ENCODE assay signal across 26 mouse cellular contexts in genomic region chr16:84514821-84515220, GRCm38 (mm10). TPM values are rescaled to one million over a fixed set of nuclear protein-coding genes. Genes with fewer than 3 reads are reported as not detected.
DNase-seq lines count a peak whose midpoint lies in the region; ATAC-seq lines count a peak whose summit lies in the region.
"Had no signal": no experiment of that assay in that cellular context is flagged by ENCODE, and none has a peak within 500 bp of the region (broad histone marks: within the 10 kb centered on the region; RNA-seq: fewer than 3 reads in every experiment).

A730009L09Rik (plus strand) TSS chr16:84515121.

- peaks cover 4% of the 10 kb centered on the region; the same call in 1 of the 2 replicates for H3K4me1 ChIP-seq in forebrain, embryonic 16.5 days (replicated peaks; ENCODE audit: control insufficient read depth, insufficient read depth, low read length)
- no peaks in the 10 kb centered on the region for H3K4me1 ChIP-seq in forebrain, embryonic 15.5 days
- H3K4me1 ChIP-seq in midbrain, embryonic 10.5 days = peaks cover 13% of the 10 kb centered on the region
- no peaks in the 10 kb centered on the region for H3K4me1 ChIP-seq in midbrain, embryonic 14.5 days (ENCODE audit: control insufficient read depth, insufficient read depth, low read length)
- H3K4me1 ChIP-seq: embryonic facial prominence, embryonic 10.5 days; heart, embryonic 15.5 days; hindbrain, embryonic 12.5 days; intestine, embryonic 15.5 days had no signal

- no peak for DNase-seq in midbrain, embryonic 10.5 days (ENCODE audit: low spot score)
- DNase-seq in midbrain, embryonic 14.5 days = peak; percentile 45
- peak; percentile 24 for DNase-seq in retina, embryonic 14.5 days (ENCODE audit: low spot score)
- DNase-seq in right cerebral cortex, postnatal 4 days = no peak
- DNase-seq in T-cell, adult 2 months (ENCODE audit: low spot score) = no peak
- DNase-seq: adrenal gland, postnatal 25 days; cerebellum, adult 2 months; cerebellum, postnatal 10 days; forebrain, postnatal 0 days; heart, adult 2 months had no signal

- no peaks in the 10 kb centered on the region for H3K27me3 ChIP-seq in forebrain, embryonic 16.5 days (replicated peaks; ENCODE audit: control insufficient read depth, insufficient read depth, low read length)
- no peaks in the 10 kb centered on the region for H3K27me3 ChIP-seq in forebrain, embryonic 15.5 days
- no peaks in the 10 kb centered on the region for H3K27me3 ChIP-seq in midbrain, embryonic 10.5 days (ENCODE audit: low read depth, poor library complexity, severe bottlenecking)
- H3K27me3 ChIP-seq in midbrain, embryonic 14.5 days (ENCODE audit: control insufficient read depth, insufficient read depth, low read length) = no peaks in the 10 kb centered on the region
- H3K27me3 ChIP-seq: heart, embryonic 15.5 days; hindbrain, embryonic 12.5 days; intestine, embryonic 15.5 days had no signal

- peak within 1 kb of the TSS; percentile 7; the same call in 1 of the 2 replicates for H3K4me2 ChIP-seq in forebrain, embryonic 16.5 days (ENCODE audit: low read length)
- H3K4me2 ChIP-seq in forebrain, embryonic 15.5 days (replicated peaks) = no peak within 1 kb of the TSS
- H3K4me2 ChIP-seq in midbrain, embryonic 14.5 days (ENCODE audit: low read length) = peak within 1 kb of the TSS; percentile 37
- H3K4me2 ChIP-seq: heart, embryonic 11.5 days; heart, embryonic 15.5 days; hindbrain, embryonic 12.5 days; intestine, embryonic 15.5 days had no signal

- H3K9me3 ChIP-seq in forebrain, embryonic 16.5 days (ENCODE audit: control insufficient read depth, low read length) = no peaks in the 10 kb centered on the region
- H3K9me3 ChIP-seq in forebrain, embryonic 15.5 days = no peaks in the 10 kb centered on the region
- H3K9me3 ChIP-seq in midbrain, embryonic 10.5 days (replicated peaks) = no peaks in the 10 kb centered on the region
- H3K9me3 ChIP-seq in midbrain, embryonic 14.5 days (ENCODE audit: control insufficient read depth, low read length) = no peaks in the 10 kb centered on the region; the same call in 1 of the 2 replicates
- H3K9me3 ChIP-seq: embryonic facial prominence, embryonic 10.5 days; heart, embryonic 15.5 days; hindbrain, embryonic 12.5 days; intestine, embryonic 15.5 days had no signal

- H3K27ac ChIP-seq in forebrain, embryonic 16.5 days (ENCODE audit: low read length) = no peak within 1 kb of the TSS
- H3K27ac ChIP-seq in forebrain, embryonic 15.5 days (replicated peaks) = no peak within 1 kb of the TSS
- H3K27ac ChIP-seq in midbrain, embryonic 10.5 days (replicated peaks) = no peak within 1 kb of the TSS
- no peak within 1 kb of the TSS for H3K27ac ChIP-seq in midbrain, embryonic 14.5 days (replicated peaks; ENCODE audit: low read depth, low read length)
- H3K27ac ChIP-seq: embryonic facial prominence, embryonic 10.5 days; heart, adult 2 months; heart, embryonic 15.5 days; hindbrain, embryonic 12.5 days; intestine, embryonic 15.5 days had no signal

- H3K9ac ChIP-seq in forebrain, embryonic 16.5 days (replicated peaks; ENCODE audit: low read depth, low read length) = no peak within 1 kb of the TSS
- no peak within 1 kb of the TSS for H3K9ac ChIP-seq in forebrain, embryonic 15.5 days (replicated peaks)
- no peak within 1 kb of the TSS for H3K9ac ChIP-seq in midbrain, embryonic 14.5 days (replicated peaks; ENCODE audit: low read length)
- H3K9ac ChIP-seq: forebrain, postnatal 0 days; heart, embryonic 15.5 days; hindbrain, embryonic 12.5 days; intestine, embryonic 15.5 days had no signal

- WGBS in forebrain, embryonic 16.5 days = 9% methylated on average over 8 of the region's 8 CpGs
- 11% methylated on average over 8 of the region's 8 CpGs for whole genome bisulfite sequencing in forebrain, embryonic 15.5 days
- WGBS in midbrain, embryonic 10.5 days = 24% methylated on average over 8 of the region's 8 CpGs
- 5% methylated on average over 8 of the region's 8 CpGs for WGBS in midbrain, embryonic 14.5 days

- no peaks in the 10 kb centered on the region for H3K36me3 ChIP-seq in forebrain, embryonic 16.5 days (ENCODE audit: control insufficient read depth, insufficient read depth)
- no peaks in the 10 kb centered on the region for H3K36me3 ChIP-seq in forebrain, embryonic 15.5 days
- H3K36me3 ChIP-seq in midbrain, embryonic 10.5 days = no peaks in the 10 kb centered on the region
- H3K36me3 ChIP-seq in midbrain, embryonic 14.5 days (ENCODE audit: control insufficient read depth, insufficient read depth, low read length) = no peaks in the 10 kb centered on the region
- H3K36me3 ChIP-seq: embryonic facial prominence, embryonic 10.5 days; heart, embryonic 15.5 days; hindbrain, embryonic 12.5 days; intestine, embryonic 15.5 days had no signal

- no peak within 1 kb of the TSS for H3K4me3 ChIP-seq in forebrain, embryonic 16.5 days (replicated peaks; ENCODE audit: low read length)
- H3K4me3 ChIP-seq in forebrain, embryonic 15.5 days = no peak within 1 kb of the TSS
- peak within 1 kb of the TSS; percentile 30; the same call in 1 of the 2 replicates for H3K4me3 ChIP-seq in midbrain, embryonic 10.5 days
- no peak within 1 kb of the TSS for H3K4me3 ChIP-seq in midbrain, embryonic 14.5 days (replicated peaks; ENCODE audit: low read depth, low read length)
- H3K4me3 ChIP-seq: embryonic facial prominence, embryonic 10.5 days; heart, adult 2 months; heart, embryonic 15.5 days; hindbrain, embryonic 12.5 days; intestine, embryonic 15.5 days had no signal

- no peak for ATAC-seq in forebrain, embryonic 16.5 days
- no peak for ATAC-seq in forebrain, embryonic 15.5 days (replicated peaks)
- ATAC-seq in midbrain, embryonic 14.5 days (ENCODE audit: low FRiP score, low TSS enrichment) = no peak
- no peak for ATAC-seq in granulocyte monocyte progenitor cell, adult 5-6 weeks (replicated peaks; ENCODE audit: poor library complexity, severe bottlenecking)
- ATAC-seq: activated CD4-positive, CD25-positive, alpha-beta regulatory T cell, adult 4 months; forebrain, postnatal 0 days; intestine, embryonic 15.5 days had no signal

RNA-seq across cellular contexts. Expression of gene A730009L09Rik, which starts in this region (rescaled TPM):
- polyA plus RNA-seq in forebrain, embryonic 16.5 days (2015; fragmentation: Nextera tagmentation; extraction: Ambion mirVana) = not detected in 2 replicates
- 0.55 TPM in 1 of 2 replicates, not detected in the other for polyA plus RNA-seq in forebrain, embryonic 15.5 days (2015; fragmentation: Nextera tagmentation; extraction: Ambion mirVana)
- polyA plus RNA-seq in midbrain, embryonic 10.5 days (2016; fragmentation: Nextera tagmentation; extraction: Ambion mirVana) = not detected in 2 replicates
- polyA plus RNA-seq in midbrain, embryonic 14.5 days (2014; fragmentation: Nextera tagmentation; extraction: Ambion mirVana) = not detected in 2 replicates
- total RNA-seq in granulocyte monocyte progenitor cell, adult 5-6 weeks (2014; fragmentation: Nextera tagmentation) = not detected in 2 replicates
- total RNA-seq in granulocyte monocyte progenitor cell, adult 5-6 weeks (2017) = not detected in 2 replicates
- total RNA-seq: adrenal gland, adult 18-20 months; adrenal gland, postnatal 25 days; forebrain, postnatal 0 days; gastrocnemius, adult 8-10 months; gastrocnemius, postnatal 4 days; heart, adult 2 months; heart, postnatal 25 days; MEL had no signal
- polyA plus RNA-seq: activated CD4-positive, CD25-positive, alpha-beta regulatory T cell, adult 4 months; C2C12; embryonic facial prominence, embryonic 10.5 days; embryonic facial prominence, embryonic 14.5 days; heart, adult 2 months; heart, embryonic 11.5 days; heart, embryonic 15.5 days; hindbrain, embryonic 12.5 days; intestine, embryonic 15.5 days had no signal

Comparison
In these comparisons a context has a peak if more than half of its experiments do, and no peak if none do; other contexts are left out.
1. Peak in DNase-seq and H3K4me2 ChIP-seq in midbrain, embryonic 14.5 days; RNA of the gene not detected or under 1 TPM.